ENCODE assay signal across 13 mouse cellular contexts in genomic region chr11:114080606-114081005, GRCm38 (mm10). TPM values are rescaled to one million over a fixed set of nuclear protein-coding genes. Genes with fewer than 3 reads are reported as not detected.
A peak's percentile ranks its signal among the peaks of the same experiment; 100 is the strongest.
DNase-seq lines count a peak whose midpoint lies in the region; ATAC-seq lines count a peak whose summit lies in the region.
"Had no signal": no experiment of that assay in that cellular context is flagged by ENCODE, and none has a peak within 500 bp of the region (broad histone marks: within the 10 kb centered on the region; RNA-seq: fewer than 3 reads in every experiment).

No protein-coding gene starts in this region.

- WGBS in kidney, embryonic 15.5 days, result 70% methylated on average over 9 of the region's 9 CpGs

- H3K4me1 ChIP-seq in kidney, embryonic 15.5 days, result no peaks in the 10 kb centered on the region
- H3K4me1 ChIP-seq: limb, embryonic 10.5 days had no signal

- H3K9me3 ChIP-seq in kidney, embryonic 15.5 days (replicated peaks), result peaks cover 7% of the 10 kb centered on the region; the same call in 1 of the 2 replicates
- H3K9me3 ChIP-seq: limb, embryonic 10.5 days had no signal

- no peak overlapping the region for H3K9ac ChIP-seq in kidney, embryonic 15.5 days

- no peak for ATAC-seq in cerebellum, adult (ENCODE audit: insufficient number of reproducible peaks, low FRiP score, low TSS enrichment)
- ATAC-seq in kidney, embryonic 15.5 days (replicated peaks; ENCODE audit: low FRiP score), result no peak
- ATAC-seq: intestine, embryonic 16.5 days had no signal

- H3K4me3 ChIP-seq in kidney, embryonic 15.5 days (replicated peaks), result no peak overlapping the region
- H3K4me3 ChIP-seq: limb, embryonic 10.5 days had no signal

- H3K27ac ChIP-seq in kidney, embryonic 15.5 days, result no peak overlapping the region
- H3K27ac ChIP-seq: limb, embryonic 10.5 days had no signal

- no peaks in the 10 kb centered on the region for H3K36me3 ChIP-seq in kidney, embryonic 15.5 days
- H3K36me3 ChIP-seq: limb, embryonic 10.5 days had no signal

- DNase-seq in cerebellum, adult 11 months, result peak; percentile 47
- DNase-seq in kidney, postnatal 14 days, result peak; percentile 16
- peak; percentile 30 for DNase-seq in right cerebral cortex, postnatal 14 days
- no peak for DNase-seq in right cerebral cortex, adult 18-20 months
- no peak for DNase-seq in adipocyte (ENCODE audit: low spot score)
- DNase-seq in layer of hippocampus, postnatal 36 days, result no peak
- DNase-seq: adrenal gland, postnatal 25 days; heart, adult 18-20 months had no signal

- no peaks in the 10 kb centered on the region for H3K27me3 ChIP-seq in kidney, embryonic 15.5 days

- H3K4me2 ChIP-seq in kidney, embryonic 15.5 days, result no peak overlapping the region

RNA-seq across cellular contexts. Expression of gene Sdk2, which starts 13.8 kb away (rescaled TPM):
- 3.6 and 4.3 TPM in 2 replicates for polyA plus RNA-seq in kidney, embryonic 15.5 days (2015; fragmentation: Nextera tagmentation; extraction: Ambion mirVana)
- total RNA-seq in layer of hippocampus, postnatal 36 days (2021), result 10 to 100 TPM; 19.8 to 25.9 TPM
- total RNA-seq: megakaryocyte-erythroid progenitor cell, adult 5-6 weeks had no signal

Comparison
In these comparisons a context has a peak if more than half of its experiments do, and no peak if none do; other contexts are left out.
1. DNase-seq: peak in cerebellum, adult 11 months (single experiment), kidney, postnatal 14 days (single experiment) and right cerebral cortex, postnatal 14 days (single experiment); none in right cerebral cortex, adult 18-20 months (single experiment), adipocyte (single experiment) and layer of hippocampus, postnatal 36 days (0 of 2).